Mouse (Mus musculus): ENCODE data around the gene Spta1. TPM values are rescaled to one million over a fixed set of nuclear protein-coding genes. Genes with fewer than 3 reads are reported as not detected.

The Spta1 gene
- polyA plus RNA-seq, 1 experiment from 2014 or later: 1.7 TPM

DNA sequence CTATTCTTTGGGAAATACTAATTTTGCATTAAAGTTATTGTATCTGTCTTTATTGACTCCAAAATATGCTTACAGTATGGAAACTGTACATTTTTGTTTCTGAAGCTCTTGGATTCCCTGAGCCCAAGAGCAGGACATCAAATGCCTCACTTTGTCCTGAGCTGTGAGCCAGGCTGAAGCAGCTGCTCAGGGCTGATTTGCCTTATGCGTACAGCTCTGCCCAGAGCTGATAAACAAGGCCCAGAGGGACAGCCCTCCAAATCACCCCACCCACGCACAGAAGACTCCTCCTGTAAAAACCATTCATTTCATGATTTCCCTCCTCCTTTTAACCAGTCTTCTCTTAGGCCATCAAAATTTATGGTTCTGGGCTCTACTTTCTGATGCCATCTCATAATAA lies 1.0 kb upstream of the Spta1 start:
- 34% methylated on average over 2 of the region's 2 CpGs for WGBS
- H3K36me3 ChIP-seq: no peaks in the 10 kb centered on the region
- no peak overlapping the region for H3K4me3 ChIP-seq
- H3K9me3 ChIP-seq (replicated peaks): no peaks in the 10 kb centered on the region
- no peaks in the 10 kb centered on the region for H3K27me3 ChIP-seq
- no peak overlapping the region for H3K9ac ChIP-seq
- no peak overlapping the region for H3K4me2 ChIP-seq
- no peak overlapping the region for H3K27ac ChIP-seq
- H3K4me1 ChIP-seq (replicated peaks): peaks cover 7% of the 10 kb centered on the region
- ATAC-seq (replicated peaks; ENCODE audit: insufficient number of reproducible peaks, insufficient read depth, low FRiP score, low read depth): no peak; the same call in 1 of the 2 replicates

DNA sequence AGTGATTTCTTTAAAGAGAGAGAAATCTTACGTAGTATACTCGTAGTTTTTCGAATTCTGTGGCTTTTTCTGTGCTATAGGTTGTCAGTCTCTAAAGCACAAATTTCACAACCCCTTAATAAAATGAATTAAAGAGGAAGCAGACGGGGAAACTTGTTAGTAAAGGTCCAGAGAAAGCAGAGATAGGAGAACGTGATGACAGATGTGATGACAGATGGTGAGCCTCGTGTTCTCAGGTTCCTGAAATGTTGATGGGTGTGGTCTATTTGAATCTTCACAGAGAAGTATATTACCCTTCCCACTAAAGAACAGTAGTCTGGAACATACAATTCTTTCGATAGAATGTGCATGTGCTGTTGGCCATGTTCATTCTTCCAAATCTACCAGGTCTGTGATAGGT lies 32.1 kb downstream of the Spta1 start:
- no peak overlapping the region for H3K9ac ChIP-seq
- H3K27me3 ChIP-seq: no peaks in the 10 kb centered on the region
- no peaks in the 10 kb centered on the region for H3K9me3 ChIP-seq (replicated peaks)
- H3K4me1 ChIP-seq (replicated peaks): no peaks in the 10 kb centered on the region
- H3K4me3 ChIP-seq: no peak overlapping the region
- H3K4me2 ChIP-seq: no peak overlapping the region
- WGBS: 56% methylated on average over 7 of the region's 7 CpGs
- no peak for ATAC-seq (replicated peaks; ENCODE audit: insufficient number of reproducible peaks, insufficient read depth, low FRiP score, low read depth)
- no peak overlapping the region for H3K27ac ChIP-seq
- no peaks in the 10 kb centered on the region for H3K36me3 ChIP-seq

DNA sequence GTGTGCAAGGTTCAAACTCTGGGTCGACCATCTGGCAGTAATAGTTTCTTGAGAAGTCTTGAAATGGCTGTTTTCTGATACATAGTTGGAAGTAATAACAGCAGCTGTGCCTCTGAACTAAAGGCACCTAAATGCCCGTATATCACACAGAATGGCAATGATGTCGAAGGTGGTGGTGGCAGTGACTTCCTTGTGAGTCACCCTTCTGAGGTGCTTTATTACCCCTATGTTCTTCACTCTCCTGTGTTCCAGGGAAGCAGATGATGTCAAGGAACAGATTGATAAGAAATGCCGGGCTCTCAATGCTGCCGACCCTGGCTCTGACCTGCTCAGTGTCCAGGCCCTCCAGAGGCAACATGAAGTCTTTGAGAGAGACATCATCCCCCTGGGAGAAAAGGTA lies 39.7 kb downstream of the Spta1 start:
- Histone ChIP-seq H3K4me1 (replicated peaks) (no peaks in the 10 kb centered on the region), H3K27ac (no peak overlapping the region), H3K4me2 (no peak overlapping the region), H3K27me3 (no peaks in the 10 kb centered on the region), H3K9me3 (replicated peaks) (no peaks in the 10 kb centered on the region), H3K36me3 (no peaks in the 10 kb centered on the region), H3K9ac (no peak overlapping the region), H3K4me3 (no peak overlapping the region)
- ATAC-seq (replicated peaks; ENCODE audit: insufficient number of reproducible peaks, insufficient read depth, low FRiP score, low read depth): no peak
- WGBS: 70% methylated on average over 5 of the region's 5 CpGs

DNA sequence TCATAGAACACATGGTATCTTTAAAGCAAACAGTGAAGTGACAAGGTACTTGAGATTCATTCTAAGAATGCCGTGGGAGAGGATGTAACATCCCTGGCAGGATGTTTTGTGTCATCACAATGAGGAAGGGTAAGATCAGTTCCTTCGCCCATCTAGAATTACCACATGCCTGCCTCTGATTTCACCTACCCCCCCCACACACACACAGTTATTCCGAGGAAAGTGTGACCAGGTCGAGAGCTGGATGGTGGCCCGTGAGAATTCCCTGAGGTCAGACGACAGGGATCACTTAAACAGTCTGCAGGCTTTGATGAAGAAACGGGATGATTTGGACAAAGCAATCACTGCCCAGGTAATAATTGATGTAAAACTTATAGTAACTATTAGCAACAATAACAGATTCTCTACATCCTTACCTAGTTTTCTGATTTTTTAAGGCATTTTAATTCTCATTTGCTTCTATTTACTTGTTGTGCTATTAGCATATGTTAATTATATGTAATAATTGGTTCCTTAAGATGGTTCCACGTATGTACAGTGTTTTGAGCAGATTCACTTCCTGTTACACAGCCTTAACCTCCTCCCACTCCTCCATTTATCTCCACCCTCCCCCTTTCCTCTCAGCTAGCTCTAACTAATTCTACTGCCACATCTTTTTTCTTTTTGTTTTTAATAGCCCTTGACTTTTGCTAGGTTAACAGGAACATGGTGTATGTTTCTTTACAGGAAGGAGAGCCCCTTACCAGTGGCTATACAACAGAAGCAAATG lies 42.9 kb downstream of the Spta1 start:
- Histone ChIP-seq H3K27me3 (no peaks in the 10 kb centered on the region), H3K27ac (no peak overlapping the region), H3K36me3 (no peaks in the 10 kb centered on the region), H3K4me1 (replicated peaks) (no peaks in the 10 kb centered on the region), H3K9ac (no peak overlapping the region), H3K4me2 (no peak overlapping the region), H3K4me3 (no peak overlapping the region), H3K9me3 (replicated peaks) (no peaks in the 10 kb centered on the region)
- WGBS: 53% methylated on average over 8 of the region's 8 CpGs
- no peak for ATAC-seq (replicated peaks; ENCODE audit: insufficient number of reproducible peaks, insufficient read depth, low FRiP score, low read depth)

DNA sequence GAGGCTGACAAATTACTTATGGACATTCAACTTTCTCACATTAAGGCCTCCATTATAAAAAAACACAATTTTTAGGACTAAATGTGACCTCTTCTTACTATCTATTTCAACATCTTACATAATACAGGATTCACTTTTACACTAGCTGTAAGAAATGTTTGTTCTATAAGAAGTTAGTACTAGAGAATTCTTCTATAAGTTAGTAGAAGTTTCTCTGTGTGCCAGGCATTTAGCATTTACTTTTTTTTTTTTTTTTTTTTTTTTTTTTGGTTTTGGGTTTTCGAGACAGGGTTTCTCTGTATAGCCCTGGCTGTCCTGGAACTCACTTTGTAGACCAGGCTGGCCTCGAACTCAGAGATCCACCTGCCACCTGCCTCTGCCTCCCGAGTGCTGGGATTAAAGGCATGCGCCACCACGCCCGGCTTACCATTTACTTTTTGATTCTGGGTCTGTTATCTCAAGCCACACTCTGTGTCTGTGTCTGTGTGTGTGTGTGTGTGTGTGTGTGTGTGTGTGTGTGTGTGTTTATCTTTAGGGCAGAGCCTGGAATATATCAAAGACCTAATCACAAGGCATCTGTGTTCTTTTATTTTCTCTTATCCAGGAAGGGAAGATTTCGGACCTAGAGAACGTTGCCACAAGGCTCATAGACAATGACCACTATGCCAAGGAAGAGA lies 44.1 kb downstream of the Spta1 start:
- Histone ChIP-seq H3K27ac (no peak overlapping the region), H3K9me3 (replicated peaks) (no peaks in the 10 kb centered on the region), H3K9ac (no peak overlapping the region), H3K4me2 (no peak overlapping the region), H3K27me3 (no peaks in the 10 kb centered on the region), H3K4me1 (replicated peaks) (no peaks in the 10 kb centered on the region), H3K36me3 (no peaks in the 10 kb centered on the region), H3K4me3 (no peak overlapping the region)
- WGBS: 82% methylated on average over 7 of the region's 8 CpGs
- ATAC-seq (replicated peaks; ENCODE audit: insufficient number of reproducible peaks, insufficient read depth, low FRiP score, low read depth): no peak

DNA sequence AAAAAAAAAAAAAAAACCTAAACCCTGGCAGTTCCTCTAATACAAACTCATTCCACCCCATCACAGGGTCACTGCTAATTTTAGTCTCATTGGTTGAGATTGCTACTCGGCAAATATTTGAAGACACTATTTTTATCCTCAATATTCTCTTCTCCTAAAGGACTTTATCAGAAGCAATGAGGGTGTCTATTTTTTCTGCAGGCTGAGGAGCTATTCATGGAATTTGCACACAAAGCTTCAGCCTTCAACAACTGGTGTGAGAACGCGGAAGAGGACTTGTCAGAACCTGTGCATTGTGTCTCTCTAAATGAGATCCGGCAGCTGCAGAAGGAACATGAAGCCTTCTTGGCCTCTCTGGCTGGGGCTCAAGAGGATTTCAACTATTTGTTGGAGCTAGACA lies 67.3 kb downstream of the Spta1 start:
- no peak overlapping the region for H3K4me3 ChIP-seq
- ATAC-seq (replicated peaks; ENCODE audit: insufficient number of reproducible peaks, insufficient read depth, low FRiP score, low read depth): peak; percentile 50; the same call in 1 of the 2 replicates
- 29% methylated on average over 4 of the region's 4 CpGs for WGBS
- peak overlapping the region; percentile 20; the same call in 1 of the 2 replicates for H3K4me2 ChIP-seq
- H3K27me3 ChIP-seq: no peaks in the 10 kb centered on the region
- H3K27ac ChIP-seq: peak overlapping the region; percentile 82
- no peaks in the 10 kb centered on the region for H3K36me3 ChIP-seq
- peaks cover 6% of the 10 kb centered on the region for H3K4me1 ChIP-seq (replicated peaks)
- no peaks in the 10 kb centered on the region for H3K9me3 ChIP-seq (replicated peaks)
- no peak overlapping the region for H3K9ac ChIP-seq

DNA sequence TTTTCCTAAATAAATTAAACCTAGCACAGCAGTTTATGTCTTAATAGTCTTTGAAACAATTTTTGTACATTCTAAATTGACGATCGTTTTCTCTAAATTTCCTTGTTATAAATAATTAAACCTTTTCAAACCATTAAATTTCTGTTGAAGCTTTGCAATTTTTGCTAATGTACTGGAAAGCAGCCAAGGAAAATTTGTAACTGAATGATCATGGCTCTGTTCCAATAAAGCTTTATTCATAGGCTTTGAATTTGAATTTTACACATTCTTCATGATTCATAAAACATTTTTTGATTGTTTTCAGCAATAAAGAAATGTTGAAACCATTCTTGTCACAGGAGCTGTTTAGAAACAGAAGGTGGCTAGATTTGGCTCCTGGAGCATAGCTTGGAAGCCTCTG lies 72.0 kb downstream of the Spta1 start:
- Histone ChIP-seq H3K4me3 (no peak overlapping the region), H3K9ac (no peak overlapping the region), H3K27me3 (no peaks in the 10 kb centered on the region), H3K4me1 (replicated peaks) (peaks cover 4% of the 10 kb centered on the region), H3K9me3 (replicated peaks) (no peaks in the 10 kb centered on the region), H3K27ac (no peak overlapping the region), H3K36me3 (no peaks in the 10 kb centered on the region), H3K4me2 (no peak overlapping the region)
- 82% methylated on average over 2 of the region's 2 CpGs for WGBS
- no peak for ATAC-seq (replicated peaks; ENCODE audit: insufficient number of reproducible peaks, insufficient read depth, low FRiP score, low read depth)

DNA sequence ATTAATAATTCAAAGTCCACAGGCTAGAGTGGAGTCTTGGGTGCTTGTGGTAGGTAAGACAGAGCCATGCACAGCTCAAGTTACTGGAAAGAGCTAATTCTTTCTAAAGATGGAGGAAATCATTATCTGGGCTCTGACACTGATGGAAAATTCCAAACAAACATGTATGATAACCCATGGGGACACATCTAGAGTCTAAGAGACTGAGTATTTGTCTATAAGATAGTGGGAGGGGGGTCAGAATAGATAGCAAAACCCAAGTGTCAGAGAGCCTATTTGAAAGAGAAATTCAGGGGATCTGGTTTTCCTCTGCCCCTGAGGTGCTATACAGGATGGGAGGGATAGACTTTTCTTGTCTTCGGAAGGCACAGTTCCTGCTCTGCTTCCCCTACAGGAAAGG lies 73.5 kb downstream of the Spta1 start:
- Histone ChIP-seq H3K9ac (no peak overlapping the region), H3K36me3 (no peaks in the 10 kb centered on the region), H3K4me2 (no peak overlapping the region), H3K9me3 (replicated peaks) (no peaks in the 10 kb centered on the region), H3K4me3 (no peak overlapping the region), H3K4me1 (replicated peaks) (no peaks in the 10 kb centered on the region), H3K27ac (no peak overlapping the region), H3K27me3 (no peaks in the 10 kb centered on the region)
- WGBS: 44% methylated on average over 1 of the region's 1 CpGs
- ATAC-seq (replicated peaks; ENCODE audit: insufficient number of reproducible peaks, insufficient read depth, low FRiP score, low read depth): 0 out of 2 replicates have a peak, but pooled peaks have one; percentile 7

DNA sequence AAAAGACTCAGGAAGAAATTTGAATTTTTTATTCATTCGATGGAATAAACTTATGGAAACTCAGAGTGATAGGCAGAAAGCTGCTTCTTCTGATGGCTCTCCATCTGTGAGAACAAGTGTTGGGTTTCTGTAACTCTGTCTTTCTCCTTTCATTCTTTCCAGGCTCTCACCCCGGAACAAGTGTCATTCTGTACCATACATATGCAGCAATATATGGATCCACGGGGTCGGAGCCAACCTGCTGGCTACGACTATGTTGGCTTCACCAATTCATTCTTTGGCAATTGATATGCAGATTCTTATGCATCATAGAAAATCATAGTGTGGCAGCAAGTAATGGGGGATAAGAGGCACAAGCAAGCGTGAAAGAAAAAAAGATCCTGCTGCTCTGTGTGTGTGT lies 74.6 kb downstream of the Spta1 start:
- no peak overlapping the region for H3K4me3 ChIP-seq
- ATAC-seq (replicated peaks; ENCODE audit: insufficient number of reproducible peaks, insufficient read depth, low FRiP score, low read depth): no peak
- H3K4me2 ChIP-seq: no peak overlapping the region
- WGBS: 89% methylated on average over 6 of the region's 6 CpGs
- no peaks in the 10 kb centered on the region for H3K36me3 ChIP-seq
- no peaks in the 10 kb centered on the region for H3K27me3 ChIP-seq
- H3K9me3 ChIP-seq (replicated peaks): no peaks in the 10 kb centered on the region
- no peaks in the 10 kb centered on the region for H3K4me1 ChIP-seq (replicated peaks)
- H3K27ac ChIP-seq: no peak overlapping the region
- no peak overlapping the region for H3K9ac ChIP-seq

DNA sequence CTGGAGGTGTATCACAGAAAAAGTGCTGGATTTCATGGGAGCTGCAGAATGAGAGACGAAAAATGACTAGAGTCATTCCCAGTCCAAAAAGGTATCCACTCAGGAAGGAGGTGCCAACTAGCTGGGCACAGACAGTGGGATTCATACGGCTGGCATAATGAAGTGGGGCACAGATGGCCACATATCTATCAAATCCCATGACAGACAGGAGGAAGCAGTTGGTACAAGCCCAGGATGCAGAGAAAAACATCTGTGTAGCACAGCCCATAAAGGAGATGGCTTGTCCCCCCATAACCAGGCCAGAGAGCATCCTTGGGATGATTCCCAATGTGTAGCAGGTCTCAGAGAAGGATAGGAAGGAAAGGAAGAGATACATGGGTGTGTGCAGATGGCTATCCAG lies 77.8 kb downstream of the Spta1 start:
- H3K4me3 ChIP-seq: no peak overlapping the region
- H3K27me3 ChIP-seq: no peaks in the 10 kb centered on the region
- no peak overlapping the region for H3K4me2 ChIP-seq
- H3K9me3 ChIP-seq (replicated peaks): no peaks in the 10 kb centered on the region
- H3K9ac ChIP-seq: no peak overlapping the region
- no peak overlapping the region for H3K27ac ChIP-seq
- H3K36me3 ChIP-seq: no peaks in the 10 kb centered on the region
- WGBS: 84% methylated on average over 2 of the region's 2 CpGs
- no peaks in the 10 kb centered on the region for H3K4me1 ChIP-seq (replicated peaks)
- no peak for ATAC-seq (replicated peaks; ENCODE audit: insufficient number of reproducible peaks, insufficient read depth, low FRiP score, low read depth)

DNA sequence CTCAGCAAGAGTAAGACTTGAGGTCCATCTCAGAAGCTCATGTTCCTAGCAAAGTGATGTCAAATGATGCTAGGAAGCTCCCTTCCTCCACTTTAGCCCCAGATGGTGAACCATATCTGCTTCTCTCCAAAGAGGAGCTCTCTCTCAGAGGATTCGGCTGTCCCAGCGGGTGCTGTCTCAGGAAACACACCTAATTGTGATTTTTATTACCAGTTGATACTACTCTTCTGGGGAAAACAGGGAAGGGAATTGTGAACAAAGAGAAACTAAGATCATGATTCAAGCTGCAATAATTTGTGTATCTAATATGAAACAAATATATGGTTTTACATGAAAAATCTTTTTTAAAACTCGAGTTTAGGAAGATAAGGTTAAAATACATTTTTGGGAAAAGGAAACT lies 79.4 kb downstream of the Spta1 start, which contains the start of gene Olfr419:
Olfr419 (minus strand) TSS at position 101 of the 400 bp plus-strand sequence.
- no peaks in the 10 kb centered on the region for H3K9me3 ChIP-seq (replicated peaks)

DNA sequence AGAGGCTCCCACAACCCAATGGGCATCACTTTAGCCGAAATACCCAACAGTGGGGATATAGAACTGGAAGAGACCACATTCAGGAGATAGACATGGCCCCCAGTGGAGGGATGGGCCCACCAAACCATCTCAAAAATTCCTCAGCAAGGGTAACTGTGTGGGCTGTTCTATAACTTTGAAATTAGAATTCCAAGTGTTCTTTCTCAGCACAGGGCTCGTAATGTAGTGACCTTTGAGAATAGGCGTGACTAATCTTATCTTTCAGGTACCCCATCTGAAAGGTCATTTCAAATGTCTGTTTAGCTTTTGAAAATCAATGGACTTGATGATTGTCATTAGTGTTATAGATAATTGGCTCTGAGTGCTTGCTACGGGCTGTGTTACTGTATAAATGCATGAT lies 95.2 kb downstream of the Spta1 start:
- Histone ChIP-seq H3K36me3 (no peaks in the 10 kb centered on the region), H3K9me3 (replicated peaks) (no peaks in the 10 kb centered on the region), H3K27ac (no peak overlapping the region), H3K4me3 (no peak overlapping the region), H3K4me2 (no peak overlapping the region), H3K4me1 (replicated peaks) (no peaks in the 10 kb centered on the region), H3K9ac (no peak overlapping the region), H3K27me3 (no peaks in the 10 kb centered on the region)
- ATAC-seq (replicated peaks; ENCODE audit: insufficient number of reproducible peaks, insufficient read depth, low FRiP score, low read depth): no peak
- WGBS: 73% methylated on average over 4 of the region's 4 CpGs

More for the DNA sequence above, 79.4 kb downstream of the Spta1 start, which contains the start of gene Olfr419:
- no peaks in the 10 kb centered on the region for H3K36me3 ChIP-seq
- no peak within 1 kb of the TSS for H3K27ac ChIP-seq
- WGBS: 75% methylated on average over 3 of the region's 3 CpGs
- no peaks in the 10 kb centered on the region for H3K27me3 ChIP-seq
- ATAC-seq (replicated peaks; ENCODE audit: insufficient number of reproducible peaks, insufficient read depth, low FRiP score, low read depth): no peak
- H3K4me1 ChIP-seq (replicated peaks): no peaks in the 10 kb centered on the region
- H3K9ac ChIP-seq: no peak within 1 kb of the TSS
- H3K4me2 ChIP-seq: no peak within 1 kb of the TSS
- H3K4me3 ChIP-seq: no peak within 1 kb of the TSS

Data from heart, embryonic 15.5 days (tissue).